Mouse (Mus musculus) myocyte (in vitro differentiated cells): Measurements from ENCODE around the gene Hes3. TPM values are rescaled to one million over a fixed set of nuclear protein-coding genes. Genes with fewer than 3 reads are reported as not detected.

ENCODE experiments used
- H3K27me3 ChIP-seq: one replicate; pipeline ENCODE4 v1.6.1; 2011; ENCODE audit not compliant: control insufficient read depth, insufficient read depth, insufficient read length
- H3K36me3 ChIP-seq: one replicate; pipeline ENCODE4 v1.6.1; 2011; ENCODE audit not compliant: control insufficient read depth, insufficient read depth
- H3K4me2 ChIP-seq: one replicate; pipeline ENCODE4 v1.6.1; 2011; ENCODE audit warnings: low read depth, control low read depth
- H3K4me3 ChIP-seq: one replicate; pipeline ENCODE4 v1.5.1; 2011; ENCODE audit warnings: mild to moderate bottlenecking, control low read depth, moderate library complexity
- H3K79me2 ChIP-seq: one replicate; pipeline ENCODE4 v1.6.1; 2011; ENCODE audit not compliant: control insufficient read depth, insufficient read depth
- H3ac ChIP-seq: one replicate; pipeline ENCODE4 v1.6.1; 2011; ENCODE audit not compliant: control insufficient read depth, insufficient read length
- CEBPB ChIP-seq: IDR thresholded peaks from 2 replicates; pipeline ENCODE4 v1.6.1; 2011; ENCODE audit warnings: mild to moderate bottlenecking, moderate library complexity; ENCODE audit not compliant: poor library complexity, insufficient read depth, severe bottlenecking
- E2F4 ChIP-seq: IDR thresholded peaks from one replicate; pipeline ENCODE4 v1.6.1; 2011; ENCODE audit warnings: mild to moderate bottlenecking, control low read depth, moderate library complexity; ENCODE audit not compliant: insufficient read depth
- MAX ChIP-seq: IDR thresholded peaks from one replicate; pipeline ENCODE4 v1.6.1; 2011; ENCODE audit warnings: low read depth, mild to moderate bottlenecking, control low read depth
- MYOD1 ChIP-seq, 3 experiments: IDR thresholded peaks; one replicate each; pipeline ENCODE4 v1.6.1; 2011; ENCODE audit warnings: control low read depth in 2 of 3, low read depth in 2 of 3, mild to moderate bottlenecking in 2 of 3, moderate library complexity in 1 of 3; ENCODE audit not compliant: insufficient read length in 2 of 3, control insufficient read depth in 1 of 3
- MYOG ChIP-seq, 3 experiments: IDR thresholded peaks; one replicate each; pipeline ENCODE4 v1.6.1; 2011; ENCODE audit warnings: control low read depth in 2 of 3, low read depth in 2 of 3, mild to moderate bottlenecking in 2 of 3; ENCODE audit not compliant: insufficient read length in 2 of 3, control insufficient read depth in 1 of 3, insufficient read depth in 1 of 3
- POLR2A ChIP-seq: IDR thresholded peaks from one replicate; pipeline ENCODE4 v1.6.1; 2011; ENCODE audit warnings: low read depth, mild to moderate bottlenecking, control low read depth, moderate library complexity; ENCODE audit not compliant: insufficient read length
- POLR2AphosphoS2 ChIP-seq: IDR thresholded peaks from one replicate; pipeline ENCODE4 v1.6.1; 2011; ENCODE audit warnings: low read depth, control low read depth; ENCODE audit not compliant: insufficient read length
- REST ChIP-seq: IDR thresholded peaks from one replicate; pipeline ENCODE4 v1.6.1; 2011; ENCODE audit warnings: mild to moderate bottlenecking, control low read depth, moderate library complexity; ENCODE audit not compliant: insufficient read depth, insufficient read length
- SRF ChIP-seq: IDR thresholded peaks from one replicate; pipeline ENCODE4 v1.6.1; 2011; ENCODE audit warnings: low read depth; ENCODE audit not compliant: control insufficient read depth, insufficient read length
- TCF12 ChIP-seq: IDR thresholded peaks from one replicate; pipeline ENCODE4 v1.6.1; 2011; ENCODE audit warnings: mild to moderate bottlenecking, control low read depth; ENCODE audit not compliant: poor library complexity, insufficient read depth, severe bottlenecking
- TCF3 ChIP-seq: IDR thresholded peaks from one replicate; pipeline ENCODE4 v1.6.1; 2011; ENCODE audit warnings: low read depth, control low read depth; ENCODE audit not compliant: insufficient read length
- USF1 ChIP-seq: IDR thresholded peaks from one replicate; pipeline ENCODE4 v1.6.1; 2011; ENCODE audit warnings: low read depth, mild to moderate bottlenecking, control low read depth, moderate library complexity
- polyA plus RNA-seq: library from polyadenylated mRNA; unstranded; fragments of >200 nt; fragmentation: generic; extraction: Trizol; gene quantifications from one replicate; pipeline ENCODE4 v1.2.1, GENCODE M21; 2012; ENCODE audit warnings: missing spikeins

Hes3 gene
- polyA plus RNA-seq, 1 experiment = 0.02 TPM

GRCm38 (mm10) chr4:152294188-152294929 is 2.9 kb upstream of the Hes3 start:
- no peak overlapping the region for H3K4me2 ChIP-seq
- H3K36me3 ChIP-seq = no peaks in the 10 kb centered on the region
- H3ac ChIP-seq = no peak overlapping the region
- no peak for TF ChIP-seq REST
- TF ChIP-seq CEBPB = no peak
- no peak for TF ChIP-seq MYOD1 (IDR thresholded peaks at IDR 0.05; ENCODE audit: control insufficient read depth in 1 of 3, insufficient read length in 2 of 3, low read depth in 2 of 3)
- TF ChIP-seq TCF12 = no peak
- TF ChIP-seq TCF3 = no peak
- TF ChIP-seq USF1 = no peak
- TF ChIP-seq POLR2AphosphoS2 = no peak
- TF ChIP-seq SRF = no peak
- peaks cover 10% of the 10 kb centered on the region for H3K79me2 ChIP-seq
- peaks cover 39% of the 10 kb centered on the region for H3K27me3 ChIP-seq
- H3K4me3 ChIP-seq = no peak overlapping the region

GRCm38 (mm10) chr4:152292102-152292765 is 772 bp upstream of the Hes3 start:
- H3K4me2 ChIP-seq = peak overlapping the region; percentile 6
- peaks cover 53% of the 10 kb centered on the region for H3K27me3 ChIP-seq
- TF ChIP-seq MYOG (IDR thresholded peaks at IDR 0.05; ENCODE audit: control insufficient read depth in 1 of 3, insufficient read depth in 1 of 3, insufficient read length in 2 of 3, low read depth in 2 of 3) (no peak), POLR2AphosphoS2 (no peak)
- H3K4me3 ChIP-seq = no peak overlapping the region
- H3K36me3 ChIP-seq = no peaks in the 10 kb centered on the region
- no peak overlapping the region for H3ac ChIP-seq
- H3K79me2 ChIP-seq = no peaks in the 10 kb centered on the region

GRCm38 (mm10) chr4:152290991-152291390 is 471 bp downstream of the Hes3 start:
- no peaks in the 10 kb centered on the region for H3K79me2 ChIP-seq
- no peak overlapping the region for H3K4me3 ChIP-seq
- H3K36me3 ChIP-seq = no peaks in the 10 kb centered on the region
- H3K4me2 ChIP-seq = no peak overlapping the region
- no peak overlapping the region for H3ac ChIP-seq
- H3K27me3 ChIP-seq = peaks cover 66% of the 10 kb centered on the region
- TF ChIP-seq MAX = no peak
- TF ChIP-seq REST = no peak
- no peak for TF ChIP-seq POLR2A
- TF ChIP-seq CEBPB = no peak
- no peak for TF ChIP-seq MYOG (IDR thresholded peaks at IDR 0.05; ENCODE audit: control insufficient read depth in 1 of 3, insufficient read depth in 1 of 3, insufficient read length in 2 of 3, low read depth in 2 of 3)
- TF ChIP-seq MYOD1 (IDR thresholded peaks at IDR 0.05; ENCODE audit: control insufficient read depth in 1 of 3, insufficient read length in 2 of 3, low read depth in 2 of 3) = no peak
- TF ChIP-seq E2F4 = no peak
- no peak for TF ChIP-seq TCF3
- TF ChIP-seq POLR2AphosphoS2 = no peak
- no peak for TF ChIP-seq USF1
- no peak for TF ChIP-seq SRF

- Histone ChIP-seq H3K79me2 (no peaks in the 10 kb centered on the region), H3K4me2 (no peak overlapping the region), H3K36me3 (no peaks in the 10 kb centered on the region), H3ac (no peak overlapping the region), H3K27me3 (peaks cover 67% of the 10 kb centered on the region), H3K4me3 (no peak overlapping the region)
- TF ChIP-seq MYOG (IDR thresholded peaks at IDR 0.05; ENCODE audit: control insufficient read depth in 1 of 3, insufficient read depth in 1 of 3, insufficient read length in 2 of 3, low read depth in 2 of 3) = no peak
- TF ChIP-seq MAX = no peak
Measured at GRCm38 (mm10) chr4:152290385-152290784, 1.1 kb downstream of the Hes3 start.

GRCm38 (mm10) chr4:152288398-152288945 is 3.0 kb downstream of the Hes3 start:
- TF ChIP-seq TCF12 = no peak
- TF ChIP-seq CEBPB = no peak
- no peak for TF ChIP-seq MYOG (IDR thresholded peaks at IDR 0.05; ENCODE audit: control insufficient read depth in 1 of 3, insufficient read depth in 1 of 3, insufficient read length in 2 of 3, low read depth in 2 of 3)
- TF ChIP-seq MYOD1 (IDR thresholded peaks at IDR 0.05; ENCODE audit: control insufficient read depth in 1 of 3, insufficient read length in 2 of 3, low read depth in 2 of 3) = no peak
- no peak for TF ChIP-seq MAX
- no peak for TF ChIP-seq E2F4
- no peak for TF ChIP-seq SRF
- no peak for TF ChIP-seq USF1
- no peak for TF ChIP-seq POLR2A
- no peak for TF ChIP-seq POLR2AphosphoS2
- TF ChIP-seq REST = no peak
- no peak for TF ChIP-seq TCF3
- Histone ChIP-seq H3ac (no peak overlapping the region), H3K79me2 (no peaks in the 10 kb centered on the region), H3K4me3 (no peak overlapping the region), H3K36me3 (no peaks in the 10 kb centered on the region), H3K27me3 (peaks cover 65% of the 10 kb centered on the region), H3K4me2 (no peak overlapping the region)
